Mouse (Mus musculus) liver, embryonic 15.5 days (tissue): ENCODE results near the gene Fyn. TPM values are rescaled to one million over a fixed set of nuclear protein-coding genes. Genes with fewer than 3 reads are reported as not detected.

ENCODE experiments used
- ATAC-seq: fragments of 200-750 bp; cut with Nextera tagmentation; 2 replicates; pipeline ENCODE4 v1.8.0; 2017; ENCODE audit warnings: moderate number of reproducible peaks, mild to moderate bottlenecking, moderate library complexity; ENCODE audit not compliant: insufficient read depth
- H3K27ac ChIP-seq: fragments of 300-500 bp; sonication (generic); replicated peaks from 2 replicates; pipeline ENCODE4 v1.5.1; 2015; ENCODE audit warnings: mild to moderate bottlenecking, inconsistent platforms
- H3K27me3 ChIP-seq: fragments of 300-500 bp; sonication (generic); 2 replicates; pipeline ENCODE4 v1.6.1; 2015; ENCODE audit warnings: mild to moderate bottlenecking, inconsistent platforms
- H3K36me3 ChIP-seq: fragments of 300-500 bp; sonication (generic); replicated peaks from 2 replicates; pipeline ENCODE4 v1.6.1; 2015; ENCODE audit warnings: moderate library complexity, mild to moderate bottlenecking, inconsistent platforms
- H3K4me1 ChIP-seq: fragments of 300-500 bp; sonication (generic); replicated peaks from 2 replicates; pipeline ENCODE4 v1.6.1; 2015; ENCODE audit warnings: inconsistent platforms
- H3K4me2 ChIP-seq: fragments of 300-500 bp; sonication (generic); 2 replicates; pipeline ENCODE4 v1.6.1; 2015; ENCODE audit warnings: moderate library complexity, mild to moderate bottlenecking, inconsistent platforms
- H3K4me3 ChIP-seq: fragments of 300-500 bp; sonication (generic); replicated peaks from 2 replicates; pipeline ENCODE4 v1.5.1; 2015; ENCODE audit warnings: mild to moderate bottlenecking, inconsistent platforms
- H3K9ac ChIP-seq: fragments of 300-500 bp; sonication (generic); 2 replicates; pipeline ENCODE4 v1.6.1; 2015; ENCODE audit warnings: moderate library complexity, mild to moderate bottlenecking, inconsistent platforms
- H3K9me3 ChIP-seq: fragments of 300-500 bp; sonication (generic); replicated peaks from 2 replicates; pipeline ENCODE4 v1.6.1; 2016; ENCODE audit warnings: inconsistent platforms
- WGBS: fragments of 180-500 bp; shearing (Covaris S2); methylation state at CpG from one replicate; pipeline ENCODE4 v1.1.7; 2015; ENCODE audit warnings: mixed read lengths; ENCODE audit not compliant: insufficient replicate concordance; 5-methylcytosine and 5-hydroxymethylcytosine counted together
- polyA plus RNA-seq: library from polyadenylated mRNA; unstranded; fragments of >200 nt; fragmentation: Nextera tagmentation; extraction: Ambion mirVana; gene quantifications from 2 replicates; pipeline ENCODE4 v1.2.1, GENCODE M21; 2015

Gene Fyn
- polyA plus RNA-seq, 1 experiment from 2014 or later = 6.1 TPM

DNA sequence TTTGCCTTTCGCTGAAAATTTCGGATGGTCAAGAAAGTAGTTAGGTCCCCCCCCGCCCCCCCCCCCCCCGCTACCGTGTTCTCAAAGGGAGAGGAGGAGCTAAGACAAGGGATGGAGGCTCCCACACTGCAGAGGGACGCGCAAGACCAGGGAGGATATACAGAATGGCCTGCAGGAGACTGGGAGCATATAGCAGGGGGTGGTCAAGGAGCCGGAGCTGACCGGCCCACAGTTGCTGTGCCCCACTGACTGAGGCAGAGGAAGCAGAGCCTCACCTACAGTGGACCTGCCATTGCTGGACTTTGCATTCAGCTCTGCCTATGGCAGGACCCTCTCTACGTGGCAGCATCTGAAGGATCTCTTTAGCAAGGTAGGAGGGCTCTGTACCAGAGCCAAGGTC, 10.6 kb downstream of the Fyn start:
- 63% methylated on average over 10 of the region's 10 CpGs for WGBS
- no peaks in the 10 kb centered on the region for H3K9me3 ChIP-seq
- peaks cover 44% of the 10 kb centered on the region for H3K4me1 ChIP-seq
- no peak overlapping the region for H3K9ac ChIP-seq
- no peak overlapping the region for H3K4me2 ChIP-seq
- H3K27me3 ChIP-seq = no peaks in the 10 kb centered on the region
- H3K27ac ChIP-seq = no peak overlapping the region
- no peak overlapping the region for H3K4me3 ChIP-seq
- ATAC-seq = no peak
- no peaks in the 10 kb centered on the region for H3K36me3 ChIP-seq

- peak; percentile 72; the same call in 1 of the 2 replicates for ATAC-seq
- Histone ChIP-seq H3K4me2 (no peak overlapping the region), H3K9me3 (no peaks in the 10 kb centered on the region), H3K4me3 (no peak overlapping the region), H3K36me3 (no peaks in the 10 kb centered on the region), H3K9ac (no peak overlapping the region), H3K27me3 (no peaks in the 10 kb centered on the region), H3K27ac (0 out of 2 replicates have a peak overlapping the region, but pooled peaks have one; percentile 29), H3K4me1 (peaks cover 43% of the 10 kb centered on the region)
- WGBS = 73% methylated on average over 5 of the region's 5 CpGs
Observed at GRCm38 (mm10) chr10:39379721-39380370, 11.2 kb downstream of the Fyn start.

GRCm38 (mm10) chr10:39385259-39385658, 16.6 kb downstream of the Fyn start:
- H3K4me3 ChIP-seq = no peak overlapping the region
- H3K4me2 ChIP-seq = no peak overlapping the region
- H3K4me1 ChIP-seq = peaks cover 18% of the 10 kb centered on the region
- no peaks in the 10 kb centered on the region for H3K36me3 ChIP-seq
- H3K9ac ChIP-seq = no peak overlapping the region
- H3K27ac ChIP-seq = no peak overlapping the region
- no peaks in the 10 kb centered on the region for H3K9me3 ChIP-seq
- WGBS = 59% methylated on average over 8 of the region's 8 CpGs
- H3K27me3 ChIP-seq = no peaks in the 10 kb centered on the region
- ATAC-seq = no peak

DNA sequence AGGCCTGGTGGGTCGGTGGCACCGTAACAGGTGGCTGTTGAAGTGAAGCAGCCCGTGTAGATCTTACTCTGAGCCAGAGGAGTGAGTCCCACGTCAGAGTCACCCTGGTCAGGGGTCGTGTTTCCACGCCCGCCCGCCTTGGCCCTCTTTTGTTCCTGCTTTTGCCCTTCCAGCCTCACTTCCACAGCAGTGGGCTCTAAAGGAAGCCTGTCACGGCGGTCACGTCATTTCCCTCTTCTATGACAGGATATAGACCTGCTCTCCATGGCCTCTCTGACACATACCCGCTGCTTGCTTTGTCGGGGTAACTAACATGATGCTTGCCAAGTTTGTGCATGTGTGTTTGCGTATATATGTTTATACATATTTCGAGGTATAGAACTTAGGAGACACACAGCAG, 17.5 kb downstream of the Fyn start:
- no peaks in the 10 kb centered on the region for H3K27me3 ChIP-seq
- no peak overlapping the region for H3K4me3 ChIP-seq
- H3K9me3 ChIP-seq = no peaks in the 10 kb centered on the region
- H3K27ac ChIP-seq = no peak overlapping the region
- H3K9ac ChIP-seq = no peak overlapping the region
- WGBS = 60% methylated on average over 15 of the region's 15 CpGs
- H3K4me1 ChIP-seq = peaks cover 15% of the 10 kb centered on the region
- peaks cover 6% of the 10 kb centered on the region; the same call in 1 of the 2 replicates for H3K36me3 ChIP-seq
- ATAC-seq = 0 out of 2 replicates have a peak, but pooled peaks have one; percentile 15
- no peak overlapping the region for H3K4me2 ChIP-seq

DNA sequence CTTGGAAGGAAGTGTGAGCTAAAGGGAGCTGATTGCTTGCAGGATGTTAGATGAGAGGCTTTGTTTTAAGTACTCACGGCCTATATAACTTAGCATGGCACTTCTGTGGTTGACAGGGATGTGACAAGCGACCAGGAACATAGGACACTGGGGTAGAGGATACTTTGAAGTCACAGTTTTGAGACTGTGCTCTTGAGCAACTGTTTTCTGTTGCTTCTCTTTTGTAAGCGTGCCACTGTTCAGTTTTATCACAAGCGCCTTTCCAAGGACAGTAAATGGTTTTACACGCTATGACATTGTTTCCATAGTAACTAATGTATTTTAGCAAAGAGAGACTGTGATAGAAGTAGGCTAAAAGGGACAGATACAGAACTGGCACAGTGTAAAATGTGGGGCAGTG, 18.4 kb downstream of the Fyn start:
- no peak for ATAC-seq
- peaks cover 13% of the 10 kb centered on the region for H3K4me1 ChIP-seq
- 57% methylated on average over 5 of the region's 5 CpGs for WGBS

GRCm38 (mm10) chr10:39387556-39387955, 18.9 kb downstream of the Fyn start:
- 77% methylated on average over 11 of the region's 11 CpGs for WGBS

More for the DNA sequence above, 18.4 kb downstream of the Fyn start:
- H3K27ac ChIP-seq = no peak overlapping the region
- no peak overlapping the region for H3K4me2 ChIP-seq
- no peaks in the 10 kb centered on the region for H3K9me3 ChIP-seq
- H3K9ac ChIP-seq = no peak overlapping the region
- peaks cover 13% of the 10 kb centered on the region; the same call in 1 of the 2 replicates for H3K36me3 ChIP-seq
- H3K27me3 ChIP-seq = no peaks in the 10 kb centered on the region
- no peak overlapping the region for H3K4me3 ChIP-seq

GRCm38 (mm10) chr10:39388144-39388543, 19.5 kb downstream of the Fyn start:
- peaks cover 13% of the 10 kb centered on the region; the same call in 1 of the 2 replicates for H3K36me3 ChIP-seq
- H3K4me2 ChIP-seq = no peak overlapping the region
- no peak overlapping the region for H3K9ac ChIP-seq
- no peak for ATAC-seq
- 62% methylated on average over 3 of the region's 3 CpGs for WGBS
- no peak overlapping the region for H3K4me3 ChIP-seq
- H3K4me1 ChIP-seq = peaks cover 13% of the 10 kb centered on the region
- H3K9me3 ChIP-seq = no peaks in the 10 kb centered on the region
- no peaks in the 10 kb centered on the region for H3K27me3 ChIP-seq
- H3K27ac ChIP-seq = no peak overlapping the region

More at GRCm38 (mm10) chr10:39387556-39387955, 18.9 kb downstream of the Fyn start:
- no peaks in the 10 kb centered on the region for H3K27me3 ChIP-seq
- peaks cover 13% of the 10 kb centered on the region; the same call in 1 of the 2 replicates for H3K36me3 ChIP-seq
- no peak for ATAC-seq
- H3K27ac ChIP-seq = no peak overlapping the region
- no peaks in the 10 kb centered on the region for H3K9me3 ChIP-seq
- peaks cover 13% of the 10 kb centered on the region for H3K4me1 ChIP-seq
- H3K9ac ChIP-seq = no peak overlapping the region
- H3K4me2 ChIP-seq = no peak overlapping the region
- H3K4me3 ChIP-seq = no peak overlapping the region

DNA sequence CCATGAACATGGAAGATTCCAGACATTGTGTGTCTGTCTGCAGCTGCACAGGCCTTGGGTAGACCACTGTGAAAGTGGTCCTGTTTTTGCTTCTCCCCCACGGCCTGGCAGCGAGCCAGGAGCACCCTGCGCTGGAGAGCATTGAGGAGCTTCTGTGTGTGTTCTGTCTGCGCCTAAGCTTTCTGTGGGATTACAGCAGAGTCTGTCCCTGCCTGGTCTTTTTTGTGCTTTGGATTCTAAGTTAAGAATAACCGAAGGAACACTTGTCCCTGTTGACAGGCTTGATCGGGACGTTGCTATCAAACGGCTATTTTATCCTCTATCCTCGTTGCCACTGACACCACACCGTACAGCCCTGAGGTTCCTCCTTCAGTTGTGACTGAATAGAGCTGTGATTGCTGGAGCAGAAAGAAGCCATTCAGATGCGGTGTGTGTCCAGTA, 20.8 kb downstream of the Fyn start:
- H3K4me1 ChIP-seq = peaks cover 8% of the 10 kb centered on the region
- WGBS = 83% methylated on average over 11 of the region's 11 CpGs
- no peak for ATAC-seq
- H3K4me3 ChIP-seq = no peak overlapping the region
- peaks cover 13% of the 10 kb centered on the region; the same call in 1 of the 2 replicates for H3K36me3 ChIP-seq
- H3K9me3 ChIP-seq = no peaks in the 10 kb centered on the region
- no peak overlapping the region for H3K4me2 ChIP-seq
- no peak overlapping the region for H3K9ac ChIP-seq
- H3K27ac ChIP-seq = no peak overlapping the region
- H3K27me3 ChIP-seq = no peaks in the 10 kb centered on the region

GRCm38 (mm10) chr10:39390541-39390940, 21.9 kb downstream of the Fyn start:
- no peaks in the 10 kb centered on the region for H3K9me3 ChIP-seq
- WGBS = 85% methylated on average over 7 of the region's 7 CpGs

GRCm38 (mm10) chr10:39392900-39393483, 24.3 kb downstream of the Fyn start:
- Histone ChIP-seq H3K4me2 (no peak overlapping the region), H3K27ac (no peak overlapping the region), H3K9ac (no peak overlapping the region), H3K4me1 (no peaks in the 10 kb centered on the region), H3K36me3 (peaks cover 13% of the 10 kb centered on the region; the same call in 1 of the 2 replicates), H3K4me3 (no peak overlapping the region), H3K9me3 (no peaks in the 10 kb centered on the region), H3K27me3 (no peaks in the 10 kb centered on the region)
- no peak for ATAC-seq
- 66% methylated on average over 6 of the region's 6 CpGs for WGBS

More at GRCm38 (mm10) chr10:39390541-39390940, 21.9 kb downstream of the Fyn start:
- H3K27ac ChIP-seq = no peak overlapping the region
- H3K27me3 ChIP-seq = no peaks in the 10 kb centered on the region
- ATAC-seq = no peak
- peaks cover 13% of the 10 kb centered on the region; the same call in 1 of the 2 replicates for H3K36me3 ChIP-seq
- no peak overlapping the region for H3K4me2 ChIP-seq
- 0 out of 2 replicates have a peak, but pooled peaks cover 6% of the 10 kb centered on the region for H3K4me1 ChIP-seq
- H3K9ac ChIP-seq = no peak overlapping the region
- H3K4me3 ChIP-seq = no peak overlapping the region

DNA sequence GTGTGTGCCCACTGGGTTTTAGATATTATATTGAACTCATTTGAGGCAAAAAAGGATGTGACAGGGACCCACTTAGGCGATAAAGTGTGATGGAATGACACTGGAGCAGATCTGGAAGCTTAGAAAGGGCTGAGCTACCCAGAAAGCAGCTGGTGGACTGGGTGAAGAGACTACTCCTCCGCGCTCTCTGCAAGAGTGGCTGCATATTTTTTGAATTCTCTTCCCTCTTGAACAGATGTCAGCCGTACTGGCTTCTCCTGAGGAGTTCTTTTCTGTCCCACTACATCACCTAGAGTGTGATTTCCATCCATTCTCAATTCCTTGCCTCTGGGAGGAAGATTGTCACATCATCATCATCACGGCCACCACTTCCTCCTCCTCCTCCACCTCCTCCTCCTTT, 26.9 kb downstream of the Fyn start:
- Histone ChIP-seq H3K27ac (no peak overlapping the region), H3K4me2 (no peak overlapping the region), H3K27me3 (no peaks in the 10 kb centered on the region), H3K36me3 (peaks cover 13% of the 10 kb centered on the region; the same call in 1 of the 2 replicates), H3K4me3 (no peak overlapping the region), H3K9me3 (no peaks in the 10 kb centered on the region), H3K9ac (no peak overlapping the region), H3K4me1 (no peaks in the 10 kb centered on the region)
- no peak for ATAC-seq
- WGBS = 71% methylated on average over 5 of the region's 5 CpGs
